Comparison of ENCODE assay signal across 8 mouse cellular contexts in the genomic region with DNA sequence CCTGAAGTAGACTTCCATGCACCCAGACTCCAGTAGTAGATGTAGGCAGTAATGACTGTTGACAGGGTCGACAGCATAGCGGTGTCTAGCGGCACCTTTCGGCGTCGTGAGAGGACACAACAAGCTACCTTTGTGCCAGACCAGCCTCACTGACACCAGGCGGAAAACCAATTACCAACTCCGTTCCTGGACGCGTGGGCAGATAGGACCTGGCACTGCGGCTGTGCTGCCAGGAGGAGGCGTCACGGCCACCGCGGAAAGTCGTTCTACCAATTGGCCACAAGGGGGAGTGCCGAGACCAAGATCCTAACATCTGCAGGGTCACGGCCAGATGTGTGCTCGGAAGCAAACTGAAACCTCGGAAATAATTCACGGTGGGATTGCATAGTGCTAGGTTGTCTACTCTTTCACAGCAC. TPM values are rescaled to one million over a fixed set of nuclear protein-coding genes. Genes with fewer than 3 reads are reported as not detected.
A peak's percentile ranks its signal among the peaks of the same experiment; 100 is the strongest.
DNase-seq lines count a peak whose midpoint lies in the region; ATAC-seq and TF ChIP-seq lines count a peak whose summit lies in the region.

No protein-coding gene starts in this region.

- peak; percentile 84 for DNase-seq in CD4-positive helper T cell, adult 2 months (ENCODE audit: low read depth, low spot score)
- peak; percentile 85 for DNase-seq in kidney, postnatal 10 days
- DNase-seq in liver, embryonic 11.5 days (ENCODE audit: low spot score): peak; percentile 84
- DNase-seq in splenic B cell, adult 2 months (ENCODE audit: low read depth, low spot score): peak; percentile 89

- no peak for TF ChIP-seq POLR2A in bone marrow macrophage, adult 2 months (IDR thresholded peaks at IDR 0.05; ENCODE audit: borderline replicate concordance, low read depth, low read length)
- no peak for TF ChIP-seq POLR2A in myocyte (IDR thresholded peaks at IDR 0.05; ENCODE audit: insufficient read length, low read depth)

- H3K4me3 ChIP-seq in bone marrow macrophage, adult 2 months (ENCODE audit: insufficient read depth, low read length): peak overlapping the region; percentile 47
- H3K4me3 ChIP-seq in erythroblast, embryonic 14.5 days (replicated peaks): peak overlapping the region; percentile 2
- peak overlapping the region; percentile 36 for H3K4me3 ChIP-seq in heart, embryonic 13.5 days
- H3K4me3 ChIP-seq in liver, embryonic 11.5 days (ENCODE audit: low read depth, low read length): peak overlapping the region; percentile 33
- H3K4me3 ChIP-seq in myocyte: peak overlapping the region; percentile 7

- H3K79me2 ChIP-seq in myocyte (ENCODE audit: control insufficient read depth, insufficient read depth): no peaks in the 10 kb centered on the region

- H3K9me3 ChIP-seq in erythroblast, embryonic 14.5 days (ENCODE audit: control insufficient read depth, low read length): no peaks in the 10 kb centered on the region
- H3K9me3 ChIP-seq in heart, embryonic 13.5 days: no peaks in the 10 kb centered on the region
- no peaks in the 10 kb centered on the region for H3K9me3 ChIP-seq in liver, embryonic 11.5 days (ENCODE audit: control insufficient read depth, low read length)

- ATAC-seq in heart, embryonic 13.5 days (ENCODE audit: extremely low read depth, insufficient number of reproducible peaks, low FRiP score, low TSS enrichment): no peak
- ATAC-seq in liver, embryonic 11.5 days (replicated peaks; ENCODE audit: low FRiP score): no peak; the same call in 1 of the 2 replicates

- H3ac ChIP-seq in myocyte (ENCODE audit: control insufficient read depth, insufficient read length): no peak overlapping the region

- peaks cover 1% of the 10 kb centered on the region; the same call in 1 of the 2 replicates for H3K4me1 ChIP-seq in bone marrow macrophage, adult 2 months (ENCODE audit: control insufficient read depth, insufficient read depth, low read length)
- H3K4me1 ChIP-seq in erythroblast, embryonic 14.5 days (ENCODE audit: control insufficient read depth): peaks cover 8% of the 10 kb centered on the region
- peaks cover 19% of the 10 kb centered on the region for H3K4me1 ChIP-seq in heart, embryonic 13.5 days
- H3K4me1 ChIP-seq in liver, embryonic 11.5 days (replicated peaks; ENCODE audit: control insufficient read depth, insufficient read depth, low read length): peaks cover 4% of the 10 kb centered on the region; the same call in 1 of the 2 replicates

- 0 out of 2 replicates have a peak, but pooled peaks cover 4% of the 10 kb centered on the region for H3K27me3 ChIP-seq in erythroblast, embryonic 14.5 days (ENCODE audit: control insufficient read depth)
- peaks cover 33% of the 10 kb centered on the region for H3K27me3 ChIP-seq in heart, embryonic 13.5 days (replicated peaks)
- H3K27me3 ChIP-seq in liver, embryonic 11.5 days (replicated peaks; ENCODE audit: control insufficient read depth, insufficient read depth, low read length): peaks cover 12% of the 10 kb centered on the region
- peaks cover 4% of the 10 kb centered on the region for H3K27me3 ChIP-seq in myocyte (ENCODE audit: control insufficient read depth, insufficient read depth, insufficient read length)
- H3K27me3 ChIP-seq in splenic B cell, adult 2 months (ENCODE audit: control insufficient read depth, insufficient read depth, low read length, poor library complexity, severe bottlenecking): no peaks in the 10 kb centered on the region

- H3K9ac ChIP-seq in heart, embryonic 13.5 days: peak overlapping the region; percentile 45
- H3K9ac ChIP-seq in liver, embryonic 11.5 days (ENCODE audit: low read depth, low read length): no peak overlapping the region

- no peak overlapping the region for H3K27ac ChIP-seq in bone marrow macrophage, adult 2 months (ENCODE audit: insufficient read depth, low read depth, low read length)
- H3K27ac ChIP-seq in heart, embryonic 13.5 days (replicated peaks): no peak overlapping the region
- H3K27ac ChIP-seq in liver, embryonic 11.5 days (ENCODE audit: low read depth, low read length): no peak overlapping the region

- peak overlapping the region; percentile 65 for H3K4me2 ChIP-seq in heart, embryonic 13.5 days
- peak overlapping the region; percentile 64 for H3K4me2 ChIP-seq in liver, embryonic 11.5 days
- H3K4me2 ChIP-seq in myocyte (ENCODE audit: low read depth): peak overlapping the region; percentile 77

- TF ChIP-seq CTCF in bone marrow macrophage, adult 2 months (IDR thresholded peaks at IDR 0.05; ENCODE audit: low read depth, low read length): peak; percentile 96

- no peaks in the 10 kb centered on the region; the same call in 1 of the 2 replicates for H3K36me3 ChIP-seq in erythroblast, embryonic 14.5 days (ENCODE audit: control insufficient read depth)
- H3K36me3 ChIP-seq in heart, embryonic 13.5 days: no peaks in the 10 kb centered on the region
- H3K36me3 ChIP-seq in liver, embryonic 11.5 days (ENCODE audit: control insufficient read depth, insufficient read depth, low read length): no peaks in the 10 kb centered on the region
- H3K36me3 ChIP-seq in myocyte (ENCODE audit: control insufficient read depth, insufficient read depth): no peaks in the 10 kb centered on the region
- no peaks in the 10 kb centered on the region for H3K36me3 ChIP-seq in splenic B cell, adult 2 months (ENCODE audit: control insufficient read depth, insufficient read depth, low read length, poor library complexity, severe bottlenecking)

- WGBS in heart, embryonic 13.5 days: 2% methylated on average over 21 of the region's 21 CpGs
- 1% methylated on average over 21 of the region's 21 CpGs for WGBS in liver, embryonic 11.5 days

TF ChIP-seq in myocyte, 11 proteins besides CTCF, POLR2A, EP300 and RAD21:
- TF ChIP-seq SRF (IDR thresholded peaks at IDR 0.05; ENCODE audit: control insufficient read depth, insufficient read length, low read depth) (no peak), MYOG (IDR thresholded peaks at IDR 0.05; ENCODE audit: control insufficient read depth in 1 of 3, insufficient read depth in 1 of 3, insufficient read length in 2 of 3, low read depth in 2 of 3) (peak in 1 of 3 experiments; percentile 8), CEBPB (IDR thresholded peaks at IDR 0.05; ENCODE audit: insufficient read depth, poor library complexity, severe bottlenecking) (no peak)

RNA-seq across cellular contexts. Expression of a gene that starts 15.3 kb away (rescaled TPM):
- polyA plus RNA-seq in bone marrow macrophage, adult 2 months (2012; ENCODE audit: insufficient read depth, insufficient read length, missing spikeins): not detected in 2 replicates
- 0.01 TPM in 1 of 2 replicates, not detected in the other for polyA plus RNA-seq in erythroblast, embryonic 14.5 days (2012)
- polyA plus RNA-seq in heart, embryonic 13.5 days (2015; fragmentation: Nextera tagmentation; extraction: Ambion mirVana): 0.08 TPM in 1 of 2 replicates, not detected in the other
- polyA plus RNA-seq in liver, embryonic 11.5 days (2014; fragmentation: Nextera tagmentation; extraction: Ambion mirVana): 1.3 and 1.5 TPM in 2 replicates
- not detected for polyA plus RNA-seq in myocyte (2012; fragmentation: generic; extraction: Trizol)

RNA-seq across cellular contexts. Expression of a gene that starts 31.0 kb away (rescaled TPM):
- polyA plus RNA-seq in bone marrow macrophage, adult 2 months (2012; ENCODE audit: insufficient read depth, insufficient read length, missing spikeins): not detected in 2 replicates
- polyA plus RNA-seq in erythroblast, embryonic 14.5 days (2012): not detected in 2 replicates
- polyA plus RNA-seq in heart, embryonic 13.5 days (2015; fragmentation: Nextera tagmentation; extraction: Ambion mirVana): 0.15 and 0.24 TPM in 2 replicates
- 0.08 and 0.14 TPM in 2 replicates for polyA plus RNA-seq in liver, embryonic 11.5 days (2014; fragmentation: Nextera tagmentation; extraction: Ambion mirVana)
- 0.04 TPM for polyA plus RNA-seq in myocyte (2012; fragmentation: generic; extraction: Trizol)

RNA-seq across cellular contexts. Expression of a gene that starts 58.6 kb away (rescaled TPM):
- not detected in 2 replicates for polyA plus RNA-seq in bone marrow macrophage, adult 2 months (2012; ENCODE audit: insufficient read depth, insufficient read length, missing spikeins)
- 0.22 and 0.35 TPM in 2 replicates for polyA plus RNA-seq in erythroblast, embryonic 14.5 days (2012)
- 1.8 and 2.4 TPM in 2 replicates for polyA plus RNA-seq in heart, embryonic 13.5 days (2015; fragmentation: Nextera tagmentation; extraction: Ambion mirVana)
- 31.1 and 37.5 TPM in 2 replicates for polyA plus RNA-seq in liver, embryonic 11.5 days (2014; fragmentation: Nextera tagmentation; extraction: Ambion mirVana)
- 0.50 TPM for polyA plus RNA-seq in myocyte (2012; fragmentation: generic; extraction: Trizol)
